Mouse (Mus musculus) forebrain, embryonic 15.5 days (tissue): ENCODE results near the gene Glo1. TPM values are rescaled to one million over a fixed set of nuclear protein-coding genes. Genes with fewer than 3 reads are reported as not detected.

Experiments used
- ATAC-seq: fragments of 200-750 bp; cut with Nextera tagmentation; replicated peaks from 2 replicates; pipeline ENCODE4 v1.8.0; 2017; ENCODE audit warnings: mild to moderate bottlenecking, moderate TSS enrichment, moderate library complexity
- H3K27ac ChIP-seq: fragments of 300-500 bp; sonication (generic); replicated peaks from 2 replicates; pipeline ENCODE4 v1.5.1; 2015; ENCODE audit warnings: mild to moderate bottlenecking, inconsistent platforms
- H3K27me3 ChIP-seq: fragments of 300-500 bp; sonication (generic); 2 replicates; pipeline ENCODE4 v1.6.1; 2015; ENCODE audit warnings: inconsistent platforms
- H3K36me3 ChIP-seq: fragments of 300-500 bp; sonication (generic); 2 replicates; pipeline ENCODE4 v1.6.1; 2015; ENCODE audit warnings: mild to moderate bottlenecking, inconsistent platforms
- H3K4me1 ChIP-seq: fragments of 300-500 bp; sonication (generic); 2 replicates; pipeline ENCODE4 v1.6.1; 2015; ENCODE audit warnings: inconsistent platforms
- H3K4me2 ChIP-seq: fragments of 300-500 bp; sonication (generic); replicated peaks from 2 replicates; pipeline ENCODE4 v1.6.1; 2015; ENCODE audit warnings: mild to moderate bottlenecking, inconsistent platforms
- H3K4me3 ChIP-seq: fragments of 300-500 bp; sonication (generic); 2 replicates; pipeline ENCODE4 v1.5.1; 2015; ENCODE audit warnings: mild to moderate bottlenecking, inconsistent platforms
- H3K9ac ChIP-seq: fragments of 300-500 bp; sonication (generic); replicated peaks from 2 replicates; pipeline ENCODE4 v1.6.1; 2015; ENCODE audit warnings: mild to moderate bottlenecking, inconsistent platforms
- H3K9me3 ChIP-seq: fragments of 300-500 bp; sonication (generic); 2 replicates; pipeline ENCODE4 v1.6.1; 2016; ENCODE audit warnings: inconsistent platforms
- WGBS: fragments of 180-500 bp; shearing (Covaris S2); methylation state at CpG from one replicate; pipeline ENCODE4 v1.1.7; 2015; ENCODE audit warnings: mixed read lengths; 5-methylcytosine and 5-hydroxymethylcytosine counted together
- polyA plus RNA-seq: library from polyadenylated mRNA; unstranded; fragments of >200 nt; fragmentation: Nextera tagmentation; extraction: Ambion mirVana; gene quantifications from 2 replicates; pipeline ENCODE4 v1.2.1, GENCODE M21; 2015

Gene Glo1
- polyA plus RNA-seq, 1 experiment from 2014 or later = 174 TPM

DNA sequence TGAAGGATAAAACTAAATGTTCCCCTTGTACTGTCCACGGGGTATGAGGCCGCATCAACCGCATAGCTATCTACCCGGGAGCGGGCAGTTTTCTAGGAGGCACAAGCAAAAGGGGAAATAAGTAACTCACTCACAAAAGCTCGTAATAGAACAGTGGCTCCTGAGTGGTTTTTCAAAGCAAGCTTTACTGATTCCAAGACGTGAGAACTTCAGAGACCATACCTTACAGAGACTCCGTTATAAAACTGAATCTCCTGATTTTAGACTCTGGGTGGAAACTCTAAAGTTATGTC is 51.9 kb downstream of the Glo1 start:
- Histone ChIP-seq H3K27ac (no peak overlapping the region), H3K9me3 (no peaks in the 10 kb centered on the region), H3K4me2 (peak overlapping the region; percentile 55), H3K36me3 (no peaks in the 10 kb centered on the region), H3K4me1 (peaks cover 23% of the 10 kb centered on the region), H3K27me3 (no peaks in the 10 kb centered on the region), H3K4me3 (peak overlapping the region; percentile 63; the same call in 1 of the 2 replicates), H3K9ac (no peak overlapping the region; the same call in 1 of the 2 replicates)
- 78% methylated on average over 8 of the region's 8 CpGs for WGBS
- no peak for ATAC-seq

DNA sequence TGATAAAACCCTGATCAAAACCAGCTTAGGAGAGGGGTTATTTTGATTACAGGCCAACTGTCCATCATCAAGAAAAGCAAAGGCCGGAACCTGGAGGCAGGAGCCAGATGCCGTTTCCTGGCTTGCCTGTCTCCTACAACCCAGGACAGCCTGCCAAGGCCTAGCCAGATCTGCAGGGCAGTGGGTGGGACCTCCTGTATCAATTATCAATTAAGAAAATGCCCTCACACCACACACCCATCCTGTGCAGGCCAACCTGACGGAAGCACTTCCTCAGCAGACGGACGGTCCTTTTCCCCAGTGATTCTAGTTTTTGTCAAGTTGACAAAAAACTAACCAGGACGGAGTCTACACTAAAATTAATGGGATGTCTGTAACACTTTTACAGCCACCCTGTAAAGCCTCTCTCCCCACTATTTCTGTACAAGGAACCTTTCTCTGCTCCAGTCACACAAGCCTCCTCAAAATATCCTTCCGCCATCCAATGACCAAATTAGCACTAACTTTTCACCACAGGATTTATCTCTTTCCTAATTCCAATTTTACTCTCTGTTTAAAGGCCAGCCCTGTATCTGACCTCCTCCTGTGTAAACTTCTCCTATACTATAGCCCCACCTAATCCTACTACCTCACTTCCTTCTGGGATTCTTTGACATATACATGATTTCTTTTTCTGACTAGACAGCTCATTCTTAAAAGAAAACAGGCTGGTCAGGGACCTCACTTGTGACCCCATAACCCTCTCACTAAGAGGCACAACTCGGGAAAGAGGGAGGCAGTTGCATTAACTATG is 52.5 kb downstream of the Glo1 start:
- Histone ChIP-seq H3K9me3 (no peaks in the 10 kb centered on the region), H3K36me3 (no peaks in the 10 kb centered on the region), H3K4me1 (peaks cover 23% of the 10 kb centered on the region), H3K27me3 (no peaks in the 10 kb centered on the region), H3K9ac (no peak overlapping the region), H3K27ac (no peak overlapping the region), H3K4me3 (no peak overlapping the region), H3K4me2 (peak overlapping the region; percentile 55)
- 79% methylated on average over 8 of the region's 8 CpGs for WGBS
- no peak for ATAC-seq

DNA sequence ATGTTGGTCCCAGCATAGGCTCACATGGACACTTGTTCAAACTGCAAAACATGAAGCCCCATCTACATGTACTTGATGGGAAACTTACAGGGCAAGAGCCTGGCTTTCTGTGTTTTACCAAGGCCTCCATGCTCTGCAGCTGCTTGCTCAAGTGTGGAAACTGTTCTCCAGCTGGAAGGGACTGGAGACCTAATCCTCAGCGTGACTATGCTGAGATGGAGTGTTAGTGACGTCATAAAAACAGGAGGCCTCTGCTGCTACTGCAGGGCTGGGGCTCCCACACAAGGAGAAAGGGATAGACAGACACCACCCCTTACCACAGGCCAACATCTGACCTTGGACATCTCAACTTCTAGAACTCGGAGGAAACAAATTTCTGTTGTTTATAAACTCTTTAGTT is 55.7 kb downstream of the Glo1 start:
- Histone ChIP-seq H3K9ac (no peak overlapping the region), H3K36me3 (no peaks in the 10 kb centered on the region), H3K4me3 (no peak overlapping the region), H3K4me2 (no peak overlapping the region), H3K4me1 (peaks cover 16% of the 10 kb centered on the region), H3K9me3 (no peaks in the 10 kb centered on the region), H3K27me3 (no peaks in the 10 kb centered on the region), H3K27ac (no peak overlapping the region)
- no peak for ATAC-seq
- WGBS = 79% methylated on average over 3 of the region's 3 CpGs

DNA sequence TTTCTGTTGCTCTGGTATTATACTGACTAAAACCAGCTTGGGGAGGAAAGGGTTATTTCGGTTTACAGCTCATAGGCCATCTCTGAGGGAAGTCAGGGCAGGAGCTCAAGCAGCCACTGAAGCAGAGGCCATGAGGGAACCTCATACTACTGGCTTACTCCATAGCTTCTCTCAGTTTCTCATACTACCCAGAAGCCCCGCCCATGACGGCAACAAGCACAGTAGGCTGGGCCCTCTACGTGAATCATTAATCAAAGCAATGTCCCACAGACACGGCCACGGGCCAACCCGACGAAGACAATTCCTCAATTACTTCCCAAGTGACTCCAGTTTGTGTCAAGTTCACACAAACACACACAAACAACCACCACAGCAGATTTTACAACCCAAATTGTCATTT is 56.5 kb downstream of the Glo1 start:
- no peak for ATAC-seq
- Histone ChIP-seq H3K27me3 (no peaks in the 10 kb centered on the region), H3K4me1 (peaks cover 14% of the 10 kb centered on the region), H3K9ac (no peak overlapping the region), H3K27ac (no peak overlapping the region), H3K4me2 (no peak overlapping the region), H3K9me3 (no peaks in the 10 kb centered on the region), H3K4me3 (no peak overlapping the region), H3K36me3 (no peaks in the 10 kb centered on the region)
- WGBS = 78% methylated on average over 8 of the region's 8 CpGs

DNA sequence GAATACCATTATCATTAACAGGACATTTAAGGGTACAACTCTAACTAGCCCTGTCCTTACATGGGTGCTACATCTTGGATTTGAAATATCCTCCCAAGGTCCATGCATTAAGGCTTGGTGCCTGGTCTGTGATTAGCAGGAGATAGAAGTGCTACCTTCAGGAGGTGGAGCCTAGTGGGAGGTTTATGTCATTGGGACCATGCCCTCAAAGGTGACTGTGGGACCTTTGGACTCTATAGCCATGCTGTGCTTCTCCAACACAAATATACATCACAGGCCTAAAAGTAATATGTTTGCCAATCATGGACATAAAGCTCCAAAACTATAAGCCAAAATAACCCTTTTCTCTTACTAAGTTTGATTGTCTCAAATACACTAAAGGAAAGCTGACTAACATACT is 58.2 kb downstream of the Glo1 start:
- Histone ChIP-seq H3K4me2 (no peak overlapping the region), H3K36me3 (no peaks in the 10 kb centered on the region), H3K4me1 (no peaks in the 10 kb centered on the region), H3K4me3 (no peak overlapping the region), H3K27ac (no peak overlapping the region), H3K9ac (no peak overlapping the region), H3K9me3 (no peaks in the 10 kb centered on the region), H3K27me3 (no peaks in the 10 kb centered on the region)
- ATAC-seq = no peak

DNA sequence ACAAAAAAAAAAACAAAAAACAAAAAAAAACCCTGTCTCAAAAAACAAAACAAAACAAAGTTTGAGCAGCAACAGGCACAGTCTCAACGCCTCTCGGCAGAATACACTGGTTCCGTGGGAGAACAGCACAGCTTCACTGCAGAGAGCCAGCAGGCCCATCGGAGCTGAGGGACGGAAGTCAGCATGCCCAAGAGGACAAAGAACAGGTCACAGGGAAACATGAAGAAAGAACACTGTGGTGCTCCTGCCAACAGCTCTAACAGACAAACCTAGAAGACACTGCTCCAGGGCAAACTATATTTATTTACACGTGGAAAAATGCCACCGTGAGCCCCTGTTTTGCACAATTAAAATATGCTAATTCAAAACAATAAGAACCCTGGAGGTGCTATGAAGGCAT is 61.7 kb downstream of the Glo1 start:
- Histone ChIP-seq H3K4me2 (no peak overlapping the region), H3K4me3 (no peak overlapping the region), H3K4me1 (no peaks in the 10 kb centered on the region), H3K27me3 (no peaks in the 10 kb centered on the region), H3K9ac (no peak overlapping the region), H3K27ac (no peak overlapping the region), H3K9me3 (no peaks in the 10 kb centered on the region), H3K36me3 (no peaks in the 10 kb centered on the region)
- no peak for ATAC-seq
- WGBS = 80% methylated on average over 7 of the region's 7 CpGs

DNA sequence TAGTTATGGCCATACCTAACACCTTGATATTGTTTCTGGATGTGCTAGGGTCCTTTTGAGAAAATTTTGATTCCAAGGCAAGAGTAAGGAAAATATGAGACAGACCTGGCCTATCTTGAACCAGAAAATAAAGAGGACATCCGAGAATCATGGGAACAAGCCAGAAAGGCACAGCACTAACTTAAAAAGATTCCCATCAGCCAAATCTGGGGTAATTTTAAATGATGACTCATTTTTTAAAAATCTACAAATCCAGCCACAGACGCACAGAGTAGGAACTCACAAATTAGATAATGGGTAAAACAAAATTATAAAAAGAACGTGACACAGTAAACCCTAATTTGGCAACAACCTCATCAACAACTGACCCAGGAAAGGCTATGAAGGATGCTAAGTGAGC is 62.3 kb downstream of the Glo1 start:
- Histone ChIP-seq H3K4me3 (no peak overlapping the region), H3K36me3 (no peaks in the 10 kb centered on the region), H3K27ac (no peak overlapping the region), H3K27me3 (no peaks in the 10 kb centered on the region), H3K4me1 (no peaks in the 10 kb centered on the region), H3K9ac (no peak overlapping the region), H3K4me2 (no peak overlapping the region), H3K9me3 (no peaks in the 10 kb centered on the region)
- ATAC-seq = no peak
- 98% methylated on average over 3 of the region's 3 CpGs for WGBS

DNA sequence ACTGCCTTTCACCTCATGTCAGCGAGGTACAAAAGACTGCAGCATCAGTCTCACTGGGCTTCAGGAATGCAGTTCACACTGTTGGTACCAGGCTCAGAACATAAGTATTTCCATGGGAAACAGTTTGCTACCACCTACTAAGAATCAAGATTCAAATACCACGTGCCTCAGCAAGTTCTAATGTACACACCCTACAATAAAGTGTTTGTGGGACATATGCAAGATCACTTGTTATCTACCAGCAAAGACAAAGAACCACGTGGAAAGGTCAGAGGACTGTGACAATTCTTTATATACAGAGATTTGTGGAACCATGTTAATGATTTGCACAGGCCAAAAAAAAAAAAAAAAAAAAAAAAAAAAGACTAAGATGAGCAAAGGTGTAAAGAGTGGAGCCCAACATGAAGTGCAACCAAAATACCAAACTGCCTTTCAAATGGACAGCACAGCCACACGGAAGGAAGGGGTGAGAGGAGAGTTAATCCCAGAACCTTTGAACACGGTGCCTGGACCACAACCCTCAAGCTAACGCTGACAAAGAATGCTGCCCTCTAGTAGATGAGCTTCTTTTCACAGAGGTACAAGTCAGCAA is 63.1 kb downstream of the Glo1 start:
- H3K4me3 ChIP-seq = no peak overlapping the region
- no peaks in the 10 kb centered on the region for H3K36me3 ChIP-seq
- no peaks in the 10 kb centered on the region for H3K9me3 ChIP-seq
- no peak for ATAC-seq
- no peak overlapping the region for H3K4me2 ChIP-seq
- H3K27me3 ChIP-seq = no peaks in the 10 kb centered on the region
- H3K9ac ChIP-seq = no peak overlapping the region
- no peak overlapping the region for H3K27ac ChIP-seq
- no peaks in the 10 kb centered on the region for H3K4me1 ChIP-seq
- WGBS = 77% methylated on average over 6 of the region's 6 CpGs

DNA sequence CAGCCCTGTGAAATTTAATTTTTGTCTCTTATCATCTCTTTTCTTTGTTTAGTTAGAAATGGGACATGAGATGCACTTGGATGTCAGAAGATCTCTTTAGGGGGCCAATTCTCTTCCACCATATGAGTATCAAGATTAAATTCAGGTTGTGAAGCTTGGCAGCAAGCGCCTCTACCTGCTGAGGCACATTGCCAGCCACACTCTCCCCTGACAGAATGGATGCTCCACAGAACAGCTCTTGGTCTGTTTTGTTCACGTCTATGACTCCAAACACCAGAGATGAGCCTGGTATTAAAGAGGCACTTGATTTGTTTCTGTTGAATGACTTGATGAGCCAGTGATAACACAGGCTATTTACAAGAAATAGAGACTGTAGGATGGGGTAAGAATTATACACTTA is 63.9 kb downstream of the Glo1 start:
- Histone ChIP-seq H3K27ac (no peak overlapping the region), H3K4me2 (no peak overlapping the region), H3K9me3 (no peaks in the 10 kb centered on the region), H3K36me3 (no peaks in the 10 kb centered on the region), H3K27me3 (no peaks in the 10 kb centered on the region), H3K4me1 (no peaks in the 10 kb centered on the region), H3K9ac (no peak overlapping the region), H3K4me3 (no peak overlapping the region)
- ATAC-seq = no peak
- WGBS = 88% methylated on average over 2 of the region's 2 CpGs

DNA sequence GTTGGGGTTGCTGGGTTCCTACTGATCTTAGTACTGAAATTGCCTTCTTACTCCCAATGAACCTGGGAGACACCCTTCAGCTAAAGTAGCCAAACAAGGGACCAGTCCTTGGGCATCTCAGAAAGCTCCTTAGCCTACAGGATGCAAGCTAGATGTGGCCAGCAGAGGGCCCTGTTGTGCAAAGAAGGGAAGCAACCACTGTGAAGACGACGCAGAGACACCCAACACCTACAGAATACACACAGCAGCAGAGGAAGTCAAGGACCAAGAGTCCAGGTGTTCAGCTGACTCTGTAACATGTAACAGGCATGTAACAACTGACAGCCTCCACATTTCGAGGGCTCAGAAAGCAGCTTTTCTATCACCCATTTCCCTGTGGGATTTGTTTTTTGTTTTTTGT is 67.1 kb downstream of the Glo1 start:
- Histone ChIP-seq H3K27ac (no peak overlapping the region), H3K9me3 (no peaks in the 10 kb centered on the region), H3K4me2 (no peak overlapping the region), H3K9ac (no peak overlapping the region), H3K36me3 (no peaks in the 10 kb centered on the region), H3K4me3 (no peak overlapping the region), H3K27me3 (no peaks in the 10 kb centered on the region), H3K4me1 (no peaks in the 10 kb centered on the region)
- WGBS = 44% methylated on average over 3 of the region's 3 CpGs
- ATAC-seq = no peak

DNA sequence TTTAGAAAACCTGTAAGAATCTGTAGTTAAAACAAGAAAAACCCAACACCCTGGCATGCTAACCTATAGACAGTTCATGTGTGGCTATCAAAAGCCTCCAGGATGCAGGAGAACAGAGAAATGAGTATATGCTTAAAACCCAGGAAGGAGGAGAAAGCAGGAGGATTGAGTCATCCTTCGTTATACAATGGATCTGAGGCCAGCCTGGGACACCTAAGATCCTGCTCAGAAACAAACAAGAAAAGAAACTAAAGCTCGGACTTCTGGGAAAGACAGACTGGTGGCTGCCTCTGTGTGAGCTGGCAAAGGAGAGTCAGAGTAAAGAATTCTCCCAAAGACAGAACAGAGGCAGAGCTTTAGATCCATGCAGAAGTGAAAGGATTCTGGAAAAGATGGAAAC is 68.0 kb downstream of the Glo1 start:
- Histone ChIP-seq H3K4me1 (no peaks in the 10 kb centered on the region), H3K36me3 (no peaks in the 10 kb centered on the region), H3K27me3 (no peaks in the 10 kb centered on the region), H3K27ac (no peak overlapping the region), H3K4me2 (no peak overlapping the region), H3K9ac (no peak overlapping the region), H3K9me3 (no peaks in the 10 kb centered on the region), H3K4me3 (no peak overlapping the region)
- WGBS = 67% methylated on average over 2 of the region's 2 CpGs
- no peak for ATAC-seq

DNA sequence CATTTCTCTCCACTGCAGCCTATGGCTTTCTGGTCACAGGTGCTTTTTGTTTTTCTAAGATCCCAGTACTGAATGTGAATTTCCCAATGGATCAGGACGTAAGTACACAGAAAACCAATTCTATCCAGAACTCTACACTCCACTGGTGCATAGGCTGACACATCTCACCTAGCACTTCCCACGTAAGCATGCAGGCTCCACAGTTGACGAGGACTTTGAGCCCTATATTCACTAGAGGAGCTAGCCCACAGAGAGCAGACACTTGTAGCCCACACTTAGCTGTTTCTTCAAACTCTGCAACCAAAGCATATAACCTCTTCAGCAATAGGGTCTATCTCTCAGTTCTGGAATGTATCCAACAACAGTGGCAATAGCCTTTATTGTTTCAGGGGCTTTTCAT is 70.2 kb downstream of the Glo1 start:
- 93% methylated on average over 3 of the region's 3 CpGs for WGBS
- Histone ChIP-seq H3K9me3 (no peaks in the 10 kb centered on the region), H3K9ac (no peak overlapping the region), H3K36me3 (no peaks in the 10 kb centered on the region), H3K4me2 (no peak overlapping the region), H3K4me1 (no peaks in the 10 kb centered on the region), H3K4me3 (no peak overlapping the region), H3K27me3 (no peaks in the 10 kb centered on the region), H3K27ac (no peak overlapping the region)
- no peak for ATAC-seq
